Mouse (Mus musculus) kidney, adult 2 months (tissue): ENCODE measurements around the gene Dhx57.

Experiments
- CTCF ChIP-seq: fragments of 200-500 bp; conservative IDR thresholded peaks from 2 replicates; pipeline ENCODE4 v1.5.1; 2011; ENCODE audit warnings: low read depth, mild to moderate bottlenecking, control low read depth, low read length, moderate library complexity, mixed read lengths; ENCODE audit not compliant: insufficient read depth, insufficient read length
- POLR2A ChIP-seq: fragments of 200-500 bp; IDR thresholded peaks from one replicate; pipeline ENCODE4 v1.6.1; 2011; ENCODE audit warnings: low read depth, low read length, control low read depth

DNA sequence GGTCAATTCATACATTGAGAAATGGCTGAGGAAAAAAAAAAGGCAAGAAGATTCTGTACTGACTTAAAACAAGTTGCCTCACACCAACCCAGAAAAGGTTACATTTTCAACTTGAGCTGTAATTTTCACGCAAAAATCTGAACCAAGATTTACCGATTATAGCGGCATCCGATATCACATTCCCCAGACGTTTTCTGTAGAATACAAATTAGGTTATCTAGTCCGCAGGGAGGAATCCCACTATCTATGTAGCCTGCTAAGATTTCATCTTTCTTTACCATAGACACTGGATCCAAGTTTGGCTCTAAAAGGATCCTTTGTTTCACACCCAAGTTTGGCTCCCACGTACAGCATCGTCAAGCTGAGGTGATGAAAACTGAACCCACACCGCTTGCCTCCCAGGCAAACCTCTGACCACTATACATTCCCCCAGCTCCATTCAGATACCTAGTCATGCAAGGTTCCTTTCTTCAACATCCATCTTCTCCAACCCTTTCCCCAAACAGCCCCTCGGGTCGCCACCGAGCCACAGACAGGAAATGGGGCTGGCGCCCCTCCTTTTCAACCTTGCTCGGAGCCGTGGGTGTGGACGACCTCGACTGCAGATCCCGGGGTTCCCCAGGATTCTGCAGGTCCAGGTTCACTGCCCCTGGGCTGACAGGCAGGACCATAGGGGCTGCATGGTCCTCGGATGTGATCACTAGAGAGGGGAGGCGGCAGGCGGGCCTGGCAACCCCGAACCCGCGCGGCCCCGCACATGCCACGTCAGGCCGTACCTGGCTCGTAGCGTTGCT is 799 bp downstream of the Dhx57 start:
- no peak for TF ChIP-seq POLR2A
- TF ChIP-seq CTCF: no peak
